Mouse (Mus musculus): ENCODE measurements around the gene Tmem139. TPM values are rescaled to one million over a fixed set of nuclear protein-coding genes. Genes with fewer than 3 reads are reported as not detected.

The Tmem139 gene
- under 1 TPM in 1 of 2 experiments, not detected in 1; 0.33 TPM for total RNA-seq (2021)
- long read RNA-seq, experiment 1 = 0 reads
- long read RNA-seq, experiment 2 = 0 reads

DNA sequence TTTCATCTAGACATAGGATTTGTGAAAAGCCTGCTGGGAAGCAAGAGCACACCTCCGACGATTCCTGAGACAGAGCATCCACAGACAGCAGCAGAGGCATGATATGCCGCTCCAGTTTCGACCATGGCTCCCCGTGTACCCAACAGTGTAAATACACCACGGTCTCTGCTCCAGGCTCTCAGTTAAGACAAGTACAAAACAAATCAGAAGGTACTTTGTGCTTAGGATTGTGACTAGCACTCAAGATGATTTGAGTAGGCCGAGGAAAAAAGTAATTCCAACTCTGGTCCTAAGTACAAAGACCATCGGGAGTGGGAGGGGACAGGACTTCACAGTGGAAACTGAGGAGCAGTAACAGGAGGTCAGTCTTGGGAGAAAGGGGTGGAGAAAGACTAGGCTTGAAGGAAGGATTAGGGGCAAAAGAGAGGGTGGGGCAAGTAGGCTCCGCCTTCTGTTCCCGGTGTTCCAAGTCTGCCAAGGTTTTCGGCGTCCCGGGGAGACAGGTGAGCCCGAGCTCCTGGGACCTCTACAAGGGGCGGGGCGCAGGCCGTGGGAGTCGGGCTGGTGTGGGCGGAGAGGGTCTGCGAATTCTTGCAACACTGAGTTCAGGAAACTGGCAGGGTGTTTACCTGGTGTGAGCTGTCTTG, at the start of gene Tmem139:
Gene Tmem139, plus strand, starts transcription at position 447 of the 647 bp plus-strand sequence.
- no peak for DNase-seq

DNA sequence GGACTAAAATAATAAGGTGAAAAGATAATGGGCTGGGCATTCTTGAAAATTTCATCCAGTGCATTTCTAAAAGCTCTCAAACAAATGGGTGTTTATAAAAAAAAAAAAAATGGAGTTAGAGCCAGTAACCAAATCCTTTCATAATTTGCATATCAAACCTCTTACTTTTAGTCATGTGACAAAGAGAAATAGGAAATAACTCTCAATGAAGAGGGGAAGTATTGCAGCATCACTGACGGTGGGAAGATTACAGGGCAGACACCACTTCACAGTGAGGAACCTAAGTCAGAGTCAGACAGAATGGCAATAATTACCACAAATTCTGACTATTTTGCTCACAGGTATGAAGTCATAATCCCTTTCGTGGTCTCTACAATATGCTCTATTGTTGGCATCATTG, 46.7 kb upstream of the Tmem139 start, which contains the start of gene Tas2r144:
Gene Tas2r144, plus strand, starts transcription at position 301 of the 400 bp plus-strand sequence.
- no peak for DNase-seq

DNA sequence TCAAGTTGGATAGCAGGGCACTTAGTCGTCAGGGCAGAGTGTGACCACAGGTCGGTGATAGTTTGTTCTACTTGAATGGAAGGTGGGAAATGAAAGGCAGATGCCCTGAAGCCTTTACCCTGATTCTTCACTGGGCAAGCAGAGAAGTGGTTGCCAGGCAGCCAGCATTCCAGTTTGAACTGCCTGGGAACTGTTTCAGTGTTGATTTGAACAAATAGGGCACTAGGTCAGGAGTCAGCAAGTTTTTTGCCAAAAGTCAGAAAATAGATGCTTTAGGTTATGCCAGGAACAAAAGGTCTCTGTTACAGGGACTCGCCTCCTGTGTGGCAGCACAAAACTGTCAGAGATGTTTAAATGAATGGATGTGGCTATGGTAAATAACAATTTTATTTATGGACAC, 39.5 kb upstream of the Tmem139 start:
- no peak for DNase-seq

DNA sequence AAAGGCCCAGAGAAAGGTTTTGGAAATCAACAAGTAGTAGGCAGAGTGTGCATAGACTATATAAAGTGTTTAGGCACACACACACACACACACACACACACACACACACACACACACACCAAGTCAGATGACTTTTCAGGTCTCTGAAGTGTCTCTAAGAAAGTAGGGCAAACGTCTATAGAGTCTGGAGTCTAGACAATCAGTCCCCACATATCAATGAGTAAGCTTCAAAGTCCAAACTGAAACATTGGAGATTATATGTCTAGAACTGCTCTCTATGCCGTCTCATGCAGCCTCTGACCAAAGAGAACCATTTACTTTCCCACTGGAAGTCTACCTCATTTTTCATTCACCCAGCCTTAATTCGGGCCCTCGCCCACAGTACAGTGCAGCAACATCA, 36.7 kb upstream of the Tmem139 start:
- DNase-seq = no peak

DNA sequence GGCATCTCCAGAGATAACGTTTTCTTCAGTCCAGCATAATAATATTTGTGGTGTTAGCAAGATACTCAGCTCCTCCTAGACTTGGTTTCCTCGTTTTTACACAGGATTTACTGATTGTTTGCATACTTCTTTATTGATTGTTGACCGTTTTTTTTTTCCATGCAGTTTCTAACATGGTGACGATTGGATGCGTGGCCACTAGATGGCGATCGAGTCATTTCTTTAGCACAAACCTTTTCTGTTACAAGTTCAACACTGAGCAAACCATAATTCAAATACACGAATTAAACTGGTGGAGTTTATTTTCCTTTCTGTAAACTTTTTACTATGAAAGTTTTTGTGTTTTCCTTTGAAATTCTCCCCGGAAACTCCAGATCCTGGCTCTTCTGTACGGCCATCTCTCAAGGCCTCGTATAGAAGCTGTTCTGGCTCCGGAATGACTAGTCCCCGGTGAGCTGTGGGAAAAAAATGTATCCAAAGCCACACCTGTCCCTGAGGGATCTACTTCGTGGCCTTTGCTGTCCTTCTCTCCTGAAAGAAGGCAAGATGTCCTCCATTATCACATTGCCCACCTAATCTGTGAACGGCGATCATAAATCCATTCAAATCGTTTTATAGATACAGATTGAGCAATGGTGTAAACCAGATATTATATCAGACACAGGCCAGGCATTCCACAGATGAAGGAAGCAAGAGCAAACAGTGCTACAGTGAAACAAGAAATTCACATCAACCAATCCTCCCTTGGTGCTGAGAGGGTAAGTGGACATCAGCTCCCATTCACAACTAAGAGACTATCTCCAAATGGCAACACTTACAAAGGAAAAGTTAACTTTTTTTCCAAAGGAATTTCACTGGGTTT, 34.3 kb upstream of the Tmem139 start:
- peak; percentile 45 to 87 for DNase-seq

DNA sequence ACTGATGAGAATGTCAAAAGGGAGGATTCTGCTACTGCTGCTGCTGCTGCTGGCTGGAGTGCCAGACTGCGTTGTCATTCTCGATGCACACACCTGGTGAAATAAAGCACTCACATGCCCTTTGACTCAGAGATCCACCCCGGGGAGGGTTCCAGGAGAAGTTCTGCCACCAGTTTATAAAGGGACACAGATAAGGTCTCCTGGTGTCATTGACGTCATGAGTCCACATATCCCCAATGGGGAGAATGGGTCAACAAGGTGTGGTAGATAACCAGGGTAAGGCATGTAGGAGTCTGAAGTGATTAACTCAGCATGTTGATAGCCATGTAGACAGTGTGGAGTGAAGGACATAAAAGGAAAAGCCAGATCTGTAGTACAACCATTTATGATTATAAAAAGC, 32.2 kb upstream of the Tmem139 start:
- DNase-seq = no peak

DNA sequence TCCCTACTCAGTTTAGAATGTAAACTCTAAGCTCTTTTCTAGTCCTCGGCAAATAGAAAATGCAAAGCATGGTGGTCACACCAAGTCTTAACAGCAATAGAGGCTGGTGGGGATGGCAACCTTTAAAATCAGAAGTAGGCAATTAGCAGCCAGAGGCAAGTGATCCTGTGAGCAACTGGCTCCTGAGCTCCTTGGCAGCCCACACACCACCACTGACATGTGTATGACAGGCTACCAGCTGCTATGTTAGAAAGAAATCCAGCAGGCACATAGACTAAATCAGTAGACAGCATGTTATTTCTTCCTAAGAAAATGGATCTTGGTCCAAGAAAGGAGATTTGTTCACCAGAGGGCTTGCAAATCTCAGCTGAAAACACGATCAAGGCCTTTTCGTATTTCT, 30.6 kb upstream of the Tmem139 start:
- DNase-seq = no peak

DNA sequence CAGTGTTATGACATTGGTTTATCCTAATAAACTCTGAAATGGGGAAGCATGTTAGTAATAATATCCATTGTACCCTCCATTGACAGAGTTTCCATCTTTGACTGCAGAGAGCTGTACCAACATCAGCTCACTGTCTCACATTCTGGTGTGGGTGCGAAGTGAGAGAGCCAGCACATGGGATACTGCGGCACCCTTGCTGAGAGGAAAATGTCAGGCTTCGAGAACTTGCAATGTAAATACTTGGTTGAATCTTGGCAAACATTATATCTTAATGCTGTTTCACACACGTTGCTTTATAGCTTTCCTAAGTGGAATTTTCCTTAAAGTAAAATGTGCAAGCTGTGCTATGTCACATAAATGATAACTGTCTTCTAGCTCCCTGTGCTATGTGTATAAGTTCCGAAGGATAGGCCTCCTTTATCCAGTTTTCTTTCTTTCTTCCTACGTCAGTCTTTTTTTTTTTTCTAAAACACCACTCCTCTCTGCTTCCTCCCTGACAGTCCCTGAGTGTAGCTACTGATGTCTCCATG, 24.4 kb upstream of the Tmem139 start:
- no peak for DNase-seq

DNA sequence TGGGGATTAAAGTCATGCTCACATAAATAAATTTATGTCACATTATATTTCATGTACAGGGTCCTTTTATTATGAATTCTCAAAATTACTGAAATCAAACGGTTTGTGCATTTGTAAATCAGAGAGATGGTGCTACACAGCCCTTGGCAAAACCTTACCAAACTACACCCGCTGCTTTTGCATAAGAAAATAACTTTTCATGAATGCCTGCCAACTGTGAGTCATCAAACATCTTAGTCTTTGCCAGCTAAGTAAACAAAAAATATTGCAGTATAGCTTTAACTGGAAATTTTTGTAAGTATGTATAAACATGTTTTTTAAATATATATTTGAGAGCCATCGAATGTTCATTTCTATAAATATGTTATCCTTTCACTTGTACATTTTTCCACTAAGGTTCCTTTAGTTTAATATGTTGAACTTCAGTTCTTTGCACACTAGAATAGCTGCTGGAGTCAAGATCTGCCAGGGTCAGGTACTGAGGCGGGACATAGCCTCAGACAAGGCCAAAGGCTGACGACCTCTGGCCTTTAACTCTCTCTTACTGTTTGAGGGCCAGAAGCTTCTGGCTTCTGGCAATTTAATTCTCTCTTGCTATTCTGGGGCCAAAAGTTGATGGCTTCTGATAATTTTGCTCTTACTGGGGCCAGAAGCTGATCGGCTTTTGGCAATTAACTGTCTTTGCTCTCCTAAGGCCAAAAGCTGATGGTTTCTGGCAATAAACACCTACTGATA, 20.3 kb upstream of the Tmem139 start:
- DNase-seq = peak; percentile 25 to 46

DNA sequence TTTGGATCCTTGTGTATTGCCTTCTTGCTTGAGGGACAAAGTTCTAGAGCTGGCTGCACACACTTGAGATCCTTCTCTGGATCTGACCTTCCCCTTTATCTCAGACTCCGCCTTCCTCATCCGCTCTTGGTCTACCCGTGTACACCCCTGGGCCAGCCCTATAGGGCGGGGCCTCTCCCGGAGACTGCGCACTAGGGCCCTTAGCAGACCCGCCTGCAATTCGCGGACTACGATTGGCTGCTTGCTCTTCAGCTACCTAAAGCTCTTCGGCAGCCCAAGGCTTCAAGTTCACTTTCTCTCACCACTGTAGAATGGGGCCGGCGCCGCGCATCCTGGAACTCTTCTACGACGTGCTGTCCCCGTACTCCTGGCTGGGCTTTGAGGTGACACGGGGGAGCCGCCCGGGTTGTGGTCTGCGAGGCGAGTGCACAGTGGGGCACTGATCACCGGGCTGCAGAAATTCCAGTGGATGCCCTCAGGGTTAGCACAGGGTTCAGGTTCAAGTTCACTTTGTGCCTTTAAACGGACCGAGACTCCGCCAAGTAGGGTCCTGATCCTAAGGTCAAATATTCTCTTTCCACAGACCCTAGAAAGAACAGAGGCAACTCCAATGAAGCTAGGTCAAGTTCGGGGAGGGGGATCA, 15.9 kb upstream of the Tmem139 start, which contains the start of gene Gstk1:
Gene Gstk1, plus strand, starts transcription at position 225 of the 643 bp plus-strand sequence.
- peak; percentile 90 to 93 for DNase-seq

DNA sequence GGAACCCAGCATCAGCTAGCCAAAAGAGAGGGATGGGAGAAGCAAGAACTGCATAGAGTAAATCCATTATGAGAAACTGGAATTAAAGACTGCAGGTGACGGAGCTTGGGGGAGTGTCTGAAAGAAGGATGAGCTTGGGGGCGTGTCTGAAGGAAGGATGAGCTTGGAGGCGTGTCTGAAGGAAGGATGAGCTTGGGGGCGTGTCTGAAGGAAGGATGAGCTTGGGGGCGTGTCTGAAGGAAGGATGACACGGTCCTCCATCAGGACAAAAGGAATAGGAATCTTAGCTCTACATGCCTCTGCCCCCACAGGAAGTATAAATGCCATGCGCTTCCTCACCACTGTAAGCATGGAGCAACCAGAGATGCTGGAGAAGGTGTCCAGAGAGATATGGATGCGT, 14.6 kb upstream of the Tmem139 start:
- peak; percentile 12 to 21 for DNase-seq

DNA sequence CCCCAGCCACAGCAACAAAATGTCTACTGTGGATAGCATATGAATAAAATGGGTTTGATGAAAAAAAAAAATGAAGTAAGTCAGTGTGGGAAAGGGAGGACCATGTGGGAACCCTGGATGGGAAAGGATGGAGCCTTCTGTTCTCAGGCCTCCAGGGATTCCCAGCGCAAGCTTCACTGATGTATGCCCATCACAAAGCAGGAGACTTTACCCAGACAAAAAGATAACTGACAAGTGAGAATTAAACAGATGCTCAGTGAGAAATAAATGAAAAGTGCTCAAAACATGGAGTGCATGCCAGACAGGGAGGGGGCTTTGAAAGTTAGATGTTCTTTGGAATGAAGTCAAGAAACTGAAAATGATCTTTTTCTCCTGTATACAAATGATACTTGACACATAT, 13.8 kb upstream of the Tmem139 start:
- DNase-seq = no peak

DNA sequence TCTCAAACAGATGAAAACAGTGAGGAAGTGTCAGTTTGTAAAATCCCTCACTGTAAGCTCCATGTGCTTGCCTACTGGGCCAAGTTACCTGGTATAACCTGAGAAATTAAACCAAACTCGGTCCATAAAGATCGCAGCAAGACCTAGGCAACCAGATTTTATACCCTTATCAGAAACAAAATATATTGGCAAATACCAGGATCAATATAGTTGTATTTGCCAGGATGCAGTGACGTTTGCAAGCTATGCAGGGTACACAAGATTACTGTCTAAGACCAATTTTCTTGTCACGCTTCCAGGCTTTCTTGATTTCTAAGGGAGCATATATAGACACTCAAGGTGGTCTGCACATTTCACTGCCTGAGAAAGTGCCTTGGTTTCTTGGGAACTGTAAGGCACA, 10.0 kb upstream of the Tmem139 start:
- no peak for DNase-seq

DNA sequence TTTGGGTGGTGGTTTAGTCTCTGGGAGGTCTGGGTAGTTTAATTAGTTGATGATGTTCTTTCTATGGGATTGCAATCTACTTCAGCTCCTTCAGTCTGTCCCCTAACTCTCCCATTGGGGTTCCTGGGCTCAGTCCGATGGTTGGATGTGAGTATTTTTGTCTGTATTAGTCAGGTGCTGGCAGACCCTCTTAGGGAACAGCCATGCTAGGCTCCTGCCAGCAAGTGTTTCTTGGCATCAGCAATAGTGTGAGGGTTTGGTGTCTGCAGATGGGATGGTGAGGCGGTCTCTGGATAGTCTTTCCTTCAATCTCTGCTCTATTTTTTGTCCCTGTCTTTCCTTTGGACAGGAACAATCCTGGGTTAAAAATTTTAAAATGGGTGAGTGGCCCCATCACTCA, 8.7 kb upstream of the Tmem139 start:
- no peak for DNase-seq

DNA sequence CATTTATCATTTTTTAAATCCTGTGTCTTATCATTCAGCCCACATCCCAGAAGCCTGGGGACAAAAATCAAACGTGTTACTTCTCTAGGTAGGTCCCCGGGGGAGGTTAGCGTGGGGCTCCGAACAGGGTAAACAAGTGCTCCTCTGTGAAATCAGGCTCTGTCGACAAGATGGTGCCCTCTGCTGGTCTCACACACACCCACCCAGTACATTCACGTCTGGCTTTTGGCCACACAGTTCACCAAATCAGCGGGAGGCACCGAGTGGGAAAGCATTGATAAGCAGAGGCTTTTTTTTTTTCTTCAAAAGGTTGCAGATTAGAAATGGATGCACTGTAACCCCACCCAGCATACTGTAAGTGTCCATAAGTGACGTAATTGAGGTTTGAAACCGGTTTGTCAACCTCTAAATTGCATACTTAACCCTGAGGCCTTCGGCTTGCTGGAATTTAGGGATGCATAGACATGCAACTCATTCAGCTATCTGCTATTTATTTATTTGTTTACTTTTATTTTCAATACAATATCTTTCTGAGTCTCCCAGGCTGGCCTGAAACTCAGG, 4.4 kb upstream of the Tmem139 start:
- DNase-seq = peak; percentile 54 to 76

DNA sequence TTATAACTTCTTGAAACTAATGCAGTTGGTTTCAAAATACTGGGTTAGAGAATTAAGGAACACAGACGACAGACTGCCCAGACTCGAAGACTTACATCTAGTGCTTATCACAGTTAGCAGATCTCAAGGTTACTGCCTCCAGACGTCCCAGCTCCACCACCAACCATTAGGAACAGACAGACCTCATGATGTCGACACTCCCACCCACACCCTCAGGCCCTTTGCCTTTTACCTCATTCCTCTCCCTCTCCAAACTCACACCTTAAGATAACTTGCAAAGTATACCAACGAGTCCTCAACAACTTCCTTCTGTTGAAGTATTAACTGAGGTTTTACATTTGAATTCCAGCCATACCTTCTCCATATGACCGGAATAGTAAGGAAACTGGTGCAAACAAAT, 1.3 kb upstream of the Tmem139 start:
- no peak for DNase-seq

DNA sequence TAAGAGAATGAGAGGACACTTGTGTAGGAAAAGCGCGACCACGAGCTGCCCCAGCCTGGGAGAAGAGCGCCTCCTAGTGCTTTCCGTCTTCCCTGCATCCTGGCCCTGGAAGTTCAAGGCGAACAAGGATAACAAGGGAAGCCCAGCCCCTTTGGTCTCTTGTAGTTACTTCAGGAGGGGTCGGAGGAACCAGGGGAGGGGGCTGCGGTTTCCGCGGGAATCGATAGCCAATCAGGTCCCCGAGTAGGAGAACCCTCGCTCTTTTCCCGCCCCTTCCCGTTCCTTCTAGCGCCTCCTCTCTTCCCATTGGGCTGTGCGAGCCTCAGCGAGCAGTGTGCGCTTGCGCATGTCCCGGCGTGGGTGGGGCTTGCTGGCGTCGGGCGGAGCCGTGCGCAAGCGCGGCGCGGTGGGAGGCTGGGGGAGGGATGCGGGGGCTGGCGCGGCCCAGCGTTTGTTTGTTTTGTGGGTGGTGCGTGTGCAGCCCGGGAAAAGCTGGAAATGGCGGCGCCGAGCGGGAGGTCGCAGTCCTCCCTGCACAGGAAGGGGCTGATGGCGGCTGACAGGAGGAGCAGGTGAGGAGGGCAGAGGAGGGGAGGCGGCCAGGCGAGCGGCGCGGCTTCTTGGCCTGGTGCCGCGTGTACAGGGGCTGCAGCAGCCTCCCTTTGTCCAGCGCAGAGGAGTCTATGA, 3.0 kb downstream of the Tmem139 start, which contains the start of gene Casp2:
Gene Casp2, plus strand, starts transcription at position 360 of the 687 bp plus-strand sequence.
- peak; percentile 99 for DNase-seq

DNA sequence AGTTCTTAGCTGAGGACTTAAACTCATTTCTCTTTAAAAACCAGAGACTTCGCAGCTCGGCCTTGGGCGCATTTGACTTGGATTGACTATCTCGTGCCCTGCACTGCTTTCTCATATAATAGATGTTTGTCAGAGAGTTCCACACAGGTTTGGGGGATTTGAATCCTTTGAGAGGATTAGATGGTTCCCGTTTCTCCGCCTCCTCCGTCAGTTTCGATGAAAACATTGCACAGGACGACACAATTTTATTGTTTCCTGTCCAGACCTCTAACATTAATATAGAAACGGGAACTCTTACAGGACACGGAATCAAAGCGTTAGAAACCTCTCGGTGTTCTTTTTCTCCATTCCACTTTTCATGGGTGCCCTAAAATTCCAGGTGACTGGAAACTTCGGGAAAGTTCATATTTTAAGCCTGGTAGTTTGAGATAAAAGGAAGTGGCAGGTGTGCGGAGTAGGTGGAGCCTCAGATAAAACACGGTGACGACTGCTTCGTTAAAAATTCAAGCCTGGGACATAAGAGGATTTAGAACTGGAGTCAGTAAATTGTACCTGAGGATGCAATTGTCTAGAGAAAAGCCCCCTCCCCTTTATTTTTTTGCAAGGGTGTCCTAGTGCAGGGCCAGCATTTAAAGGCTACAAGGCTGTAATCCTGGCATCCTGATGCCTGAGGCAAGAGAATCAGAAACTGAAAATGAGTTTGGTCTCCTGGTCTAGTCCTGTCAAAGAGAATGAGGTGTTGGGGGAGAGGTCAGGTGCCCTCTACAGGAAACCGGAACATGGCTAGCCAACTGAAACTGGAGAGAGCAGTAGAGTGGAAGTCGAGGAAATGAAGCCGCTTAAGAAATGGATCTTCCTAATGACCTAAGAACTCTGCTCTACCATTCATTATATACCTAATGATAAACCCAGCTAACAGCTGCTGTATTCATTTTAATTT, 3.9 kb downstream of the Tmem139 start:
- DNase-seq = peak; percentile 21 to 41

DNA sequence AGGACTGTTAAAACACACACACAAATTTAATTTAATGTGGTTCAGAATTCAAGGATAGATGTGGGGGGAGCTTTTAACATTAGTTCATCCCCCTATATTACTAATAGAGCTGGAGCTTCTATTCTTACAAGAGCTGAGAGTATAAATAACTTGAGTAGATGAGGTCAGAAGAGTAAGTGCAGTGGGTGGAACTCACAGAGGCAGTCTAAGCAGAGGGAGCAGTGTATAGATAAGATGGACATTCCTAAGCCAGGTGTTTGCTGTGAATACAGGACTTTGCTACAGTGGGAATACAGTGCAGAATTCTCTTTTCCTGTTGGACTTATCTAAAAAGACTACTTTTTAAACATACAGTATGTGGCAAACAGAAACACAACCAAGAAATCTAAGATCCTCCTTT, 9.0 kb downstream of the Tmem139 start:
- DNase-seq = no peak

DNA sequence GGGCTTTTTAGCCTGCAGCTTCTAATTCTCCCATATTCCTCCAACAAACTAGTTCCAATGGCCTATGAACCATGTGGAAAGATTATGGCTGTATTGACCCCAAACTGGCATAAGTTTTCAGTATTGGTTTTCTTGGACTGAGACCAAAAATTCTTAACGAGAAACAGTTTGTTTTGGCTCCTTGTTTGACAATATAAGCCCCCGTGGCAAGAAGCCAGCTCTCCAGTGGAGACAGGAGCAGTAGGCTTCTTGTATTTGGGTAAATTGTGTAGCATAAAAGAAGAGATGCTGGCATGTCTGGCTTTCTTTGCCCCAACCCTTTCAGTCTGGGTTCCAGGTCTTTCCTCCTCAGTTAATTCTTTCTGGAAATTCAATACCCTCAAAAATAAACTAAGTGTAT, 14.4 kb downstream of the Tmem139 start:
- DNase-seq = no peak
